Mouse (Mus musculus) liver, embryonic 16.5 days (tissue): ENCODE results near the gene Slc38a4. TPM values are rescaled to one million over a fixed set of nuclear protein-coding genes. Genes with fewer than 3 reads are reported as not detected.

Experiments used
- ATAC-seq: fragments of 200-750 bp; cut with Nextera tagmentation; 2 replicates; pipeline ENCODE4 v1.8.0; 2017; ENCODE audit warnings: low read depth, mild to moderate bottlenecking, moderate number of reproducible peaks, moderate library complexity
- H3K27ac ChIP-seq: fragments of 300-500 bp; sonication (generic); 2 replicates; pipeline ENCODE4 v1.5.1; 2014; ENCODE audit warnings: mild to moderate bottlenecking, low read length
- H3K27me3 ChIP-seq: fragments of 300-500 bp; sonication (generic); 2 replicates; pipeline ENCODE4 v1.6.1; 2014; ENCODE audit warnings: low read depth, low read length, mixed read lengths; ENCODE audit not compliant: control insufficient read depth, insufficient read depth
- H3K36me3 ChIP-seq: fragments of 300-500 bp; sonication (generic); 2 replicates; pipeline ENCODE4 v1.6.1; 2014; ENCODE audit warnings: mild to moderate bottlenecking; ENCODE audit not compliant: control insufficient read depth, insufficient read depth
- H3K4me1 ChIP-seq: fragments of 300-500 bp; sonication (generic); 2 replicates; pipeline ENCODE4 v1.6.1; 2014; ENCODE audit warnings: low read depth, low read length, mixed read lengths; ENCODE audit not compliant: control insufficient read depth
- H3K4me2 ChIP-seq: fragments of 300-500 bp; sonication (generic); 2 replicates; pipeline ENCODE4 v1.6.1; 2014; ENCODE audit warnings: low read depth, low read length, mixed read lengths
- H3K4me3 ChIP-seq: fragments of 300-500 bp; sonication (generic); 2 replicates; pipeline ENCODE4 v1.5.1; 2014; ENCODE audit warnings: low read depth, mild to moderate bottlenecking, low read length
- H3K9ac ChIP-seq: fragments of 300-500 bp; sonication (generic); 2 replicates; pipeline ENCODE4 v1.6.1; 2014; ENCODE audit warnings: low read depth, low read length
- H3K9me3 ChIP-seq: fragments of 300-500 bp; sonication (generic); replicated peaks from 2 replicates; pipeline ENCODE4 v1.6.1; 2016; ENCODE audit warnings: low read length; ENCODE audit not compliant: control insufficient read depth
- WGBS: fragments of 180-500 bp; shearing (Covaris S2); extraction: QIAGEN DNeasy Blood & Tissue Kit; methylation state at CpG from one replicate; pipeline ENCODE4 v1.1.7; 2014; ENCODE audit not compliant: insufficient replicate concordance; 5-methylcytosine and 5-hydroxymethylcytosine counted together
- polyA plus RNA-seq: library from polyadenylated mRNA; unstranded; fragments of >200 nt; fragmentation: Nextera tagmentation; extraction: Ambion mirVana; gene quantifications from 2 replicates; pipeline ENCODE4 v1.2.1, GENCODE M21; 2015

The Slc38a4 gene
- polyA plus RNA-seq, 1 experiment from 2014 or later, result 83.8 TPM

- no peaks in the 10 kb centered on the region for H3K9me3 ChIP-seq
- no peaks in the 10 kb centered on the region for H3K27me3 ChIP-seq
- H3K36me3 ChIP-seq, result no peaks in the 10 kb centered on the region
- H3K4me1 ChIP-seq, result peaks cover 2% of the 10 kb centered on the region; the same call in 1 of the 2 replicates
- H3K27ac ChIP-seq, result no peak overlapping the region
- ATAC-seq, result no peak
- H3K4me3 ChIP-seq, result no peak overlapping the region
- whole genome bisulfite sequencing, result 64% methylated on average over 4 of the region's 4 CpGs
- no peak overlapping the region for H3K4me2 ChIP-seq
- H3K9ac ChIP-seq, result no peak overlapping the region
Measured at GRCm38 (mm10) chr15:97030136-97030535, 25.6 kb downstream of the Slc38a4 start.

GRCm38 (mm10) chr15:97029064-97029791 is 26.5 kb downstream of the Slc38a4 start:
- no peak overlapping the region for H3K4me2 ChIP-seq
- peaks cover 2% of the 10 kb centered on the region; the same call in 1 of the 2 replicates for H3K4me1 ChIP-seq
- H3K4me3 ChIP-seq, result no peak overlapping the region
- 0 out of 2 replicates have a peak overlapping the region, but pooled peaks have one; percentile 12 for H3K27ac ChIP-seq
- no peaks in the 10 kb centered on the region for H3K27me3 ChIP-seq
- 57% methylated on average over 9 of the region's 9 CpGs for WGBS
- ATAC-seq, result no peak
- H3K36me3 ChIP-seq, result no peaks in the 10 kb centered on the region
- H3K9me3 ChIP-seq, result no peaks in the 10 kb centered on the region
- no peak overlapping the region for H3K9ac ChIP-seq

GRCm38 (mm10) chr15:97028651-97029050 is 27.1 kb downstream of the Slc38a4 start:
- 53% methylated on average over 11 of the region's 11 CpGs for WGBS
- peak; percentile 88 for ATAC-seq
- no peaks in the 10 kb centered on the region for H3K27me3 ChIP-seq
- H3K36me3 ChIP-seq, result no peaks in the 10 kb centered on the region
- H3K4me1 ChIP-seq, result peaks cover 2% of the 10 kb centered on the region; the same call in 1 of the 2 replicates
- H3K9me3 ChIP-seq, result no peaks in the 10 kb centered on the region
- H3K27ac ChIP-seq, result peak overlapping the region; percentile 67; the same call in 1 of the 2 replicates
- no peak overlapping the region for H3K4me3 ChIP-seq
- H3K4me2 ChIP-seq, result peak overlapping the region; percentile 15; the same call in 1 of the 2 replicates
- no peak overlapping the region for H3K9ac ChIP-seq

GRCm38 (mm10) chr15:97028046-97028634 is 27.6 kb downstream of the Slc38a4 start:
- Histone ChIP-seq H3K9me3 (no peaks in the 10 kb centered on the region), H3K9ac (no peak overlapping the region), H3K27me3 (no peaks in the 10 kb centered on the region), H3K27ac (peak overlapping the region; percentile 67), H3K4me1 (no peaks in the 10 kb centered on the region; the same call in 1 of the 2 replicates), H3K36me3 (no peaks in the 10 kb centered on the region), H3K4me2 (peak overlapping the region; percentile 15; the same call in 1 of the 2 replicates), H3K4me3 (no peak overlapping the region)
- ATAC-seq, result 0 out of 2 replicates have a peak, but pooled peaks have one; percentile 27
- 39% methylated on average over 4 of the region's 4 CpGs for WGBS

GRCm38 (mm10) chr15:97026670-97027069 is 29.1 kb downstream of the Slc38a4 start:
- H3K9me3 ChIP-seq, result no peaks in the 10 kb centered on the region
- H3K36me3 ChIP-seq, result no peaks in the 10 kb centered on the region
- H3K27ac ChIP-seq, result no peak overlapping the region
- no peak for ATAC-seq
- no peak overlapping the region for H3K4me3 ChIP-seq
- no peaks in the 10 kb centered on the region; the same call in 1 of the 2 replicates for H3K4me1 ChIP-seq
- H3K4me2 ChIP-seq, result no peak overlapping the region
- WGBS, result 66% methylated on average over 6 of the region's 6 CpGs
- no peaks in the 10 kb centered on the region for H3K27me3 ChIP-seq
- no peak overlapping the region for H3K9ac ChIP-seq

- Histone ChIP-seq H3K36me3 (no peaks in the 10 kb centered on the region), H3K27me3 (no peaks in the 10 kb centered on the region), H3K4me3 (no peak overlapping the region), H3K9me3 (no peaks in the 10 kb centered on the region), H3K4me1 (no peaks in the 10 kb centered on the region), H3K9ac (no peak overlapping the region), H3K4me2 (no peak overlapping the region), H3K27ac (no peak overlapping the region)
- no peak for ATAC-seq
- WGBS, result 63% methylated on average over 4 of the region's 6 CpGs
Measured at GRCm38 (mm10) chr15:97022764-97023163, 33.0 kb downstream of the Slc38a4 start.

GRCm38 (mm10) chr15:97022213-97022612 is 33.5 kb downstream of the Slc38a4 start:
- Histone ChIP-seq H3K9ac (no peak overlapping the region), H3K27ac (no peak overlapping the region), H3K4me3 (no peak overlapping the region), H3K4me1 (no peaks in the 10 kb centered on the region), H3K4me2 (no peak overlapping the region), H3K36me3 (no peaks in the 10 kb centered on the region), H3K9me3 (no peaks in the 10 kb centered on the region), H3K27me3 (no peaks in the 10 kb centered on the region)
- 62% methylated on average over 2 of the region's 2 CpGs for WGBS
- no peak for ATAC-seq

- Histone ChIP-seq H3K4me3 (no peak overlapping the region), H3K4me1 (no peaks in the 10 kb centered on the region), H3K9me3 (no peaks in the 10 kb centered on the region), H3K9ac (no peak overlapping the region), H3K27me3 (no peaks in the 10 kb centered on the region), H3K4me2 (0 out of 2 replicates have a peak overlapping the region, but pooled peaks have one; percentile 6), H3K27ac (no peak overlapping the region), H3K36me3 (no peaks in the 10 kb centered on the region)
- ATAC-seq, result no peak
- WGBS, result 58% methylated on average over 6 of the region's 6 CpGs
Measured at GRCm38 (mm10) chr15:97020221-97020620, 35.5 kb downstream of the Slc38a4 start.

- Histone ChIP-seq H3K4me3 (peak overlapping the region; percentile 44), H3K9ac (peak overlapping the region; percentile 32; the same call in 1 of the 2 replicates), H3K36me3 (0 out of 2 replicates have a peak, but pooled peaks cover 3% of the 10 kb centered on the region), H3K27me3 (no peaks in the 10 kb centered on the region), H3K4me1 (no peaks in the 10 kb centered on the region), H3K27ac (peak overlapping the region; percentile 76), H3K9me3 (no peaks in the 10 kb centered on the region), H3K4me2 (0 out of 2 replicates have a peak overlapping the region, but pooled peaks have one; percentile 22)
- 64% methylated on average over 11 of the region's 11 CpGs for WGBS
- no peak for ATAC-seq
Measured at GRCm38 (mm10) chr15:97019323-97019722, 36.4 kb downstream of the Slc38a4 start.
